Mouse (Mus musculus) liver, embryonic 14.5 days (tissue): ENCODE results near the gene Ptprb. TPM values are rescaled to one million over a fixed set of nuclear protein-coding genes. Genes with fewer than 3 reads are reported as not detected.

ENCODE experiments used
- ATAC-seq: fragments of 200-750 bp; cut with Nextera tagmentation; 2 replicates; pipeline ENCODE4 v1.8.0; 2017; ENCODE audit warnings: moderate number of reproducible peaks, mild to moderate bottlenecking, moderate library complexity; ENCODE audit not compliant: insufficient read depth
- DNase-seq, 3 experiments: peaks; one replicate each; pipeline ENCODE4 v3.0.0-alpha.2; 2012 to 2013; ENCODE audit warnings: low read depth in 3 of 3, low spot score in 3 of 3
- H3K27ac ChIP-seq: fragments of 300-500 bp; sonication (generic); 2 replicates; pipeline ENCODE4 v1.5.1; 2014; ENCODE audit warnings: moderate library complexity, mild to moderate bottlenecking, control low read depth, inconsistent platforms
- H3K27me3 ChIP-seq: fragments of 300-500 bp; sonication (generic); 2 replicates; pipeline ENCODE4 v1.6.1; 2014; ENCODE audit warnings: mild to moderate bottlenecking, low read length, moderate library complexity; ENCODE audit not compliant: control insufficient read depth, insufficient read depth
- H3K36me3 ChIP-seq: fragments of 300-500 bp; sonication (generic); replicated peaks from 2 replicates; pipeline ENCODE4 v1.6.1; 2014; ENCODE audit warnings: low read depth; ENCODE audit not compliant: control insufficient read depth, insufficient read depth
- H3K4me1 ChIP-seq, 2 experiments: fragments of 200-500 bp in 1 of 2; fragments of 300-500 bp in 1 of 2; sonication (generic) in 1 of 2; replicated peaks; 2 replicates each; pipeline ENCODE4 v1.6.1; 2012 to 2014; ENCODE audit warnings: antibody characterized with exemption in 1 of 2, inconsistent platforms in 1 of 2, low read length in 1 of 2; ENCODE audit not compliant: control insufficient read depth in 2 of 2, insufficient read depth in 2 of 2
- H3K4me2 ChIP-seq: fragments of 300-500 bp; sonication (generic); 2 replicates; pipeline ENCODE4 v1.6.1; 2014; ENCODE audit warnings: low read depth, mild to moderate bottlenecking, control low read depth, moderate library complexity
- H3K4me3 ChIP-seq, 2 experiments: fragments of 200-500 bp in 1 of 2; fragments of 300-500 bp in 1 of 2; sonication (generic) in 1 of 2; 2 replicates each; pipeline ENCODE4 v1.5.1; 2012 to 2014; ENCODE audit warnings: low read depth in 2 of 2, low read length in 2 of 2, mild to moderate bottlenecking in 2 of 2, control low read depth in 1 of 2, inconsistent platforms in 1 of 2, moderate library complexity in 1 of 2; ENCODE audit not compliant: insufficient read depth in 1 of 2
- H3K9ac ChIP-seq: fragments of 300-500 bp; sonication (generic); replicated peaks from 2 replicates; pipeline ENCODE4 v1.6.1; 2014; ENCODE audit warnings: mild to moderate bottlenecking, control low read depth, moderate library complexity
- H3K9me3 ChIP-seq: fragments of 300-500 bp; sonication (generic); 2 replicates; pipeline ENCODE4 v1.6.1; 2016; ENCODE audit warnings: low read length, mixed read lengths; ENCODE audit not compliant: control insufficient read depth
- CTCF ChIP-seq: IDR thresholded peaks from 2 replicates; pipeline ENCODE4 v1.5.1; 2016; ENCODE audit warnings: antibody characterized with exemption, low read depth, control low read depth
- EP300 ChIP-seq: IDR thresholded peaks from 2 replicates; pipeline ENCODE4 v1.6.1; 2016; ENCODE audit warnings: antibody characterized with exemption, low read depth
- WGBS: fragments of 180-500 bp; shearing (Covaris S2); extraction: QIAGEN DNeasy Blood & Tissue Kit; methylation state at CpG from one replicate; pipeline ENCODE4 v1.1.7; 2014; ENCODE audit not compliant: insufficient replicate concordance; 5-methylcytosine and 5-hydroxymethylcytosine counted together
- polyA plus RNA-seq, 2 experiments: library from polyadenylated mRNA; depleted of rRNA in 1 of 2; stranded (reverse) in 1 of 2; unstranded in 1 of 2; fragments of >200 nt; fragmentation: Nextera tagmentation in 1 of 2; extraction: Ambion mirVana in 1 of 2; gene quantifications; 2 replicates each; pipeline versions ENCODE4 v1.2.1 to v1.2.3; 2012 to 2014

The Ptprb gene
- polyA plus RNA-seq, 2 experiments, result 0.71 to 1.0 TPM

DNA sequence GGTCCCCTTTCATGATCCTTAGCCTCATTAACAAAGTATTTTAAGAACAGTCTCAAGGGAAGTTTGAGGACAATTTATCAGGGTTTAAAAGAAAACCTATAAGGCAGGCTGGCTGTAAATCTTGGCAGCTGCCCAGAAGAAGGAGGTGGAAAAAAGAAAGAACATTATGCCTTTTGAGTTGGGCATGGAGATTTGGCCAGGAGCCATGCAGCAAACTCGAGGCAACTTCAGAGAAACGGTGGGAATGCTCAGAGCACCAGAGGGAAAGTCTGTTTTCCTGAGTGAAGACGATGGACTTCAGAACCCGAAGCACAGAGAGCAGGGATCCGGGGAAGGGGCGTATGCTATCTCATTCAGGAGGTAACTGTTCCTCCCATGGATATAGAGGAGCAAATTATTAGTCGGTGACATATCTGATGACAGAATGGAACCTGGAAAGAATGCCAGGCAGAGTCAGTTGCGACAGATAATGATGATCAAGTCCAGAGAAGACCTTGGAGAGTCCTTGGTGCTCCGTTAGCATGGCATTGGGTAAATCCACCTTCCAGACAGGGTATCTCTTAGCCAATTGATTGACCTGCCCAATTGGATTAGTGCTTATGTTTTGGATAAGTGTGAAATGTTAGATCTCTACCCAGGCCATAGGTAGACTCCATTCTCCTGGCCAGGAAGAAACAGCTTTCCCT lies 118.6 kb downstream of the Ptprb start:
- WGBS, result 58% methylated on average over 9 of the region's 9 CpGs
- DNase-seq (no peak), ATAC-seq (no peak)
- Histone ChIP-seq H3K27me3 (no peaks in the 10 kb centered on the region), H3K36me3 (no peaks in the 10 kb centered on the region), H3K4me1 (no peaks in the 10 kb centered on the region; a peak in 1 of 4 replicates), H3K4me2 (no peak overlapping the region), H3K4me3 (no peak overlapping the region), H3K27ac (no peak overlapping the region), H3K9ac (no peak overlapping the region), H3K9me3 (no peaks in the 10 kb centered on the region)
- TF ChIP-seq EP300 (no peak), CTCF (no peak)

DNA sequence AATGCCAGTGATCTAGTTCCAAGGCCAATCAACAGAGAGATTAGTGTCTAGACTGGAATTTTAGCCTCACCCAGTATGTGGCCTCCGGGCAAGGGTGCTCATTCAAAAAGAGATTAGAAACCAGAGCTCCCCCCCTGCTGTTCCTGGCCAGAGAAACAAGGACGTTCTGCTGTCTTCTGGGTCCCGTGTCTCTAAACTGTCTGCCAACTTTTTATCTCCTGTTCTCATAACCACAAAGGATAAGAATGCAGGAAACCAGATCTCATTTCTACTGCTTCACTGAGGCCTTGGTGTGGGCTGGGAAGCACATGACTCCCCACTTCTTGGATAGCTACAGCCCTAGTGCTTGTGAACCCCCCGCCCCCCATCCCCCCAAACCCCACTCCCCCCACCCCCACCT lies 119.3 kb downstream of the Ptprb start:
- DNase-seq, result no peak
- 12% methylated on average over 4 of the region's 4 CpGs for WGBS
- H3K4me2 ChIP-seq, result no peak overlapping the region
- no peak overlapping the region for H3K4me3 ChIP-seq
- no peaks in the 10 kb centered on the region; a peak in 1 of 4 replicates for H3K4me1 ChIP-seq
- H3K9ac ChIP-seq, result no peak overlapping the region
- H3K27ac ChIP-seq, result no peak overlapping the region
- TF ChIP-seq CTCF (no peak), EP300 (no peak)
- no peaks in the 10 kb centered on the region for H3K9me3 ChIP-seq
- H3K36me3 ChIP-seq, result no peaks in the 10 kb centered on the region
- H3K27me3 ChIP-seq, result no peaks in the 10 kb centered on the region
- peak; percentile 23; the same call in 1 of the 2 replicates for ATAC-seq

DNA sequence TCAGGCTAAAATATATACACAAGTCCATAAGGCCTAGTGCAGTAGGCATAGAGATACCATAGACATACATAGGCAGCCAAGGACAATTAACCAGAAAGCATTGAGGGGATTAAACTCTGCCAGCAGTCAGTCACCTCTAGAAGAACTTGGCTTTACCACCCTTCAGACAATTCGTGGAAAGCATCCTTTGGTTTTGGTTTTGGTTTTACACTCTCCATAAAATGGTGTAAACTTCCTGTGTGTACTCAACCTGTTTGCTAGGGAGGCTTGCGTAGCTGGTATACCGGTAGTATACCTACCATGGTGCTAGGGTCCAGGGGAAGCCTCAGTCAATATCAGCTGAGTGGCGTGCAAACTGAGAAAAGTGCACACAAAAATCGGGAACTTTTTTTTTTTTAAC lies 121.0 kb downstream of the Ptprb start:
- no peaks in the 10 kb centered on the region for H3K36me3 ChIP-seq
- H3K9ac ChIP-seq, result no peak overlapping the region
- no peaks in the 10 kb centered on the region; a peak in 1 of 4 replicates for H3K4me1 ChIP-seq
- DNase-seq, result no peak
- TF ChIP-seq CTCF (no peak), EP300 (no peak)
- 65% methylated on average over 5 of the region's 5 CpGs for WGBS
- ATAC-seq, result no peak
- no peaks in the 10 kb centered on the region for H3K9me3 ChIP-seq
- H3K27ac ChIP-seq, result no peak overlapping the region
- H3K4me2 ChIP-seq, result no peak overlapping the region
- no peak overlapping the region for H3K4me3 ChIP-seq
- no peaks in the 10 kb centered on the region for H3K27me3 ChIP-seq

DNA sequence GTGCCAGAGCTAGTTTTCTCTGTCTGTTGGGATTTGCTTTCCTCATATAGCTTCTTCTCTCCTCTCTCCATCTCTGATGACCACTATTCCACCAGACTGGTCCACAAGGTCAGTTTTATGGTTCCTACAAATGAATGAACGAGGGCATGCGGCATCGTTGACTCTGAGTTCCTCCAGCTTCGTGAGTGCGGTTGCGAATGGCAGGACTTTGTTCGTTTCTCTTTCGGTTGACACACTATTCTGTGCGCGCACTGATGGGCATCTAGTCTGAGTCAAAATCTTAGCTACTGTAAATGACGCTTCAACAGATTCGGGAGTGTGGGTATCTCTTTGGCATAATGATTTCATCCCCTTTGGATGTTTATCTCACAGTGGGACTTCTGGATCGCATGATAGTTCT lies 121.6 kb downstream of the Ptprb start:
- H3K9ac ChIP-seq, result no peak overlapping the region
- no peak overlapping the region for H3K4me3 ChIP-seq
- no peak for TF ChIP-seq EP300
- TF ChIP-seq CTCF, result no peak
- H3K9me3 ChIP-seq, result no peaks in the 10 kb centered on the region
- H3K4me1 ChIP-seq, result no peaks in the 10 kb centered on the region; a peak in 1 of 4 replicates
- 74% methylated on average over 13 of the region's 13 CpGs for WGBS
- H3K36me3 ChIP-seq, result no peaks in the 10 kb centered on the region
- no peak overlapping the region for H3K27ac ChIP-seq
- no peak for DNase-seq
- ATAC-seq, result no peak
- no peaks in the 10 kb centered on the region for H3K27me3 ChIP-seq
- no peak overlapping the region for H3K4me2 ChIP-seq

DNA sequence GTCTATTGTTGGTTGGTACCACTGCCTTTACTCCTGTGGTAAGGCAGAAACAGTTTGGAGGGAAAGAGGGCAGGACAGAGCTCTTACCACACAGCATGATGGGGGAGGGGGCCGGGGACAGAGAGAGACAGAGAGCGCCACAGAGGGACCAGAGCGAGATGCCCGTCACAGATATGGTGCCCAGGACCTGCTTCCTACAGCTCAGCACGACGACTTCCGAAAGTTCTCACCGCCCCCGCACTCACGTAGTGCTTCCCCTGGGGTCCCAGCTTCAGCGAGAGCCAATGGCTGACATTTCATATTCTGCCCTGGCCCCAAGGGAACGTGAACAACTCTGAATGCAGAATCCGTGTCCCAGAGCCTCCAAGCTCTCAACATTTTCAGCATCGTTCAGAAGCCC lies 122.2 kb downstream of the Ptprb start:
- no peak for TF ChIP-seq EP300
- no peak for TF ChIP-seq CTCF
- Histone ChIP-seq H3K9ac (no peak overlapping the region), H3K9me3 (no peaks in the 10 kb centered on the region), H3K27ac (no peak overlapping the region), H3K4me3 (no peak overlapping the region), H3K27me3 (no peaks in the 10 kb centered on the region), H3K4me1 (no peaks in the 10 kb centered on the region; a peak in 1 of 4 replicates), H3K4me2 (no peak overlapping the region), H3K36me3 (no peaks in the 10 kb centered on the region)
- ATAC-seq (no peak), DNase-seq (no peak)
- WGBS, result 20% methylated on average over 14 of the region's 14 CpGs
